Mouse (Mus musculus): ENCODE results near the gene 1810043G02Rik. TPM values are rescaled to one million over a fixed set of nuclear protein-coding genes. Genes with fewer than 3 reads are reported as not detected.

Gene 1810043G02Rik
- total RNA-seq, 2 experiments from 2014 or later: 35.2 to 37.4 TPM

Other genes starting within 250 kb of the 1810043G02Rik start
- gene Gm18596, start 235.9 kb upstream of the 1810043G02Rik start, total RNA-seq (2021): not detected
- not detected for gene Gm9736, start 227.2 kb upstream of the 1810043G02Rik start, total RNA-seq (2021)
- not detected for gene Gm3233, start 218.8 kb upstream of the 1810043G02Rik start, total RNA-seq (2021)
- not detected for gene Gm3238, start 207.2 kb upstream of the 1810043G02Rik start, total RNA-seq (2021)
- not detected for gene Gm7138, start 201.6 kb upstream of the 1810043G02Rik start, total RNA-seq (2021)
- not detected for gene Gm3250, start 196.0 kb upstream of the 1810043G02Rik start, total RNA-seq (2021)
- not detected for gene Gm7137, start 190.3 kb upstream of the 1810043G02Rik start, total RNA-seq (2021)
- gene Gm9639, start 183.4 kb upstream of the 1810043G02Rik start, total RNA-seq (2021): not detected
- gene Gm19668, start 179.4 kb upstream of the 1810043G02Rik start, total RNA-seq (2021): not detected
- gene Gm9507, start 166.7 kb upstream of the 1810043G02Rik start, total RNA-seq (2021): not detected
- gene Gm2696, start 163.8 kb upstream of the 1810043G02Rik start, total RNA-seq (2021): not detected
- gene Krtap10-4, start 151.4 kb upstream of the 1810043G02Rik start, total RNA-seq (2021): not detected
- not detected for gene Krtap10-10, start 142.6 kb upstream of the 1810043G02Rik start, total RNA-seq (2021)
- not detected for gene Gm36176, start 131.7 kb upstream of the 1810043G02Rik start, total RNA-seq (2021)
- gene Gm10318, start 125.7 kb upstream of the 1810043G02Rik start, total RNA-seq (2021): not detected
- gene Gm3285, start 116.5 kb upstream of the 1810043G02Rik start, total RNA-seq (2021): not detected
- gene Lrrc3, start 76.0 kb upstream of the 1810043G02Rik start, total RNA-seq (2021): 10 to 100 TPM; 10.4 to 10.8 TPM
- gene Trpm2, start 8.0 kb upstream of the 1810043G02Rik start, total RNA-seq (2021): 10 to 100 TPM; 31.3 to 32.6 TPM
- gene Pfkl, start 31.6 kb downstream of the 1810043G02Rik start, total RNA-seq (2021): 100 to 1,000 TPM; 155 to 164 TPM
- gene Dnmt3l, start 63.4 kb downstream of the 1810043G02Rik start, total RNA-seq (2021): under 1 TPM; 0.39 to 0.57 TPM
- gene Aire, start 65.1 kb downstream of the 1810043G02Rik start, total RNA-seq (2021): under 1 TPM; 0.16 to 0.45 TPM
- 1 to 10 TPM; 4.5 to 5.7 TPM for gene Icosl, start 90.8 kb downstream of the 1810043G02Rik start, total RNA-seq (2021)
- 100 to 1,000 TPM; 116 to 119 TPM for gene D10Jhu81e, start 191.3 kb downstream of the 1810043G02Rik start, total RNA-seq (2021)
- gene Pwp2, start 206.6 kb downstream of the 1810043G02Rik start, total RNA-seq (2021): 10 to 100 TPM; 17.5 to 17.9 TPM